Mouse (Mus musculus) embryonic facial prominence, embryonic 11.5 days (tissue): ENCODE results near the gene Rad54l. TPM values are rescaled to one million over a fixed set of nuclear protein-coding genes. Genes with fewer than 3 reads are reported as not detected.
A peak's percentile ranks its signal among the peaks of the same experiment; 100 is the strongest.

Experiments used
- ATAC-seq: fragments of 200-750 bp; cut with Nextera tagmentation; replicated peaks from 2 replicates; pipeline ENCODE4 v1.8.0; 2017; ENCODE audit warnings: low read depth; ENCODE audit not compliant: insufficient number of reproducible peaks, low FRiP score, low TSS enrichment
- DNase-seq: peaks from one replicate; pipeline ENCODE4 v3.0.0-alpha.2; 2015; ENCODE audit warnings: low spot score
- H3K27ac ChIP-seq: fragments of 300-500 bp; sonication (generic); replicated peaks from 2 replicates; pipeline ENCODE4 v1.5.1; 2014; ENCODE audit warnings: mild to moderate bottlenecking, low read depth, low read length, control low read depth
- H3K27me3 ChIP-seq: fragments of 300-500 bp; sonication (generic); 2 replicates; pipeline ENCODE4 v1.6.1; 2014; ENCODE audit warnings: mild to moderate bottlenecking, low read length, moderate library complexity, mixed read lengths; ENCODE audit not compliant: control insufficient read depth, insufficient read depth
- H3K36me3 ChIP-seq: fragments of 300-500 bp; sonication (generic); replicated peaks from 2 replicates; pipeline ENCODE4 v1.6.1; 2014; ENCODE audit warnings: low read depth, mild to moderate bottlenecking, low read length, moderate library complexity, mixed read lengths; ENCODE audit not compliant: control insufficient read depth, insufficient read depth
- H3K4me1 ChIP-seq: fragments of 300-500 bp; sonication (generic); 2 replicates; pipeline ENCODE4 v1.6.1; 2014; ENCODE audit warnings: low read length, mixed read lengths; ENCODE audit not compliant: control insufficient read depth, insufficient read depth
- H3K4me2 ChIP-seq: fragments of 300-500 bp; sonication (generic); 2 replicates; pipeline ENCODE4 v1.6.1; 2014; ENCODE audit warnings: low read depth, mild to moderate bottlenecking, control low read depth, low read length, moderate library complexity
- H3K4me3 ChIP-seq: fragments of 300-500 bp; sonication (generic); 2 replicates; pipeline ENCODE4 v1.5.1; 2014; ENCODE audit warnings: low read depth, low read length, control low read depth
- H3K9ac ChIP-seq: fragments of 300-500 bp; sonication (generic); replicated peaks from 2 replicates; pipeline ENCODE4 v1.6.1; 2014; ENCODE audit warnings: mild to moderate bottlenecking, control low read depth, low read length
- H3K9me3 ChIP-seq: fragments of 300-500 bp; sonication (generic); replicated peaks from 2 replicates; pipeline ENCODE4 v1.6.1; 2016; ENCODE audit warnings: mild to moderate bottlenecking, low read length, inconsistent platforms, mixed read lengths; ENCODE audit not compliant: control insufficient read depth
- WGBS: fragments of 180-500 bp; shearing (Covaris S2); extraction: QIAGEN DNeasy Blood & Tissue Kit; methylation state at CpG from one replicate; pipeline ENCODE4 v1.1.7; 2014; 5-methylcytosine and 5-hydroxymethylcytosine counted together
- polyA plus RNA-seq: library from polyadenylated mRNA; unstranded; fragments of >200 nt; fragmentation: Nextera tagmentation; extraction: Ambion mirVana; gene quantifications from 2 replicates; pipeline ENCODE4 v1.2.1, GENCODE M21; 2014

Rad54l gene
- polyA plus RNA-seq, 1 experiment from 2014 or later: 60.1 TPM

- Histone ChIP-seq H3K4me1 (no peaks in the 10 kb centered on the region), H3K4me2 (no peak overlapping the region), H3K36me3 (no peaks in the 10 kb centered on the region), H3K9ac (no peak overlapping the region), H3K4me3 (no peak overlapping the region), H3K9me3 (no peaks in the 10 kb centered on the region), H3K27ac (no peak overlapping the region), H3K27me3 (no peaks in the 10 kb centered on the region)
- ATAC-seq (no peak), DNase-seq (no peak)
- WGBS: 91% methylated on average over 4 of the region's 4 CpGs
Measured at GRCm38 (mm10) chr4:116133126-116133525, 9.6 kb upstream of the Rad54l start.

GRCm38 (mm10) chr4:116127956-116128355, 4.5 kb upstream of the Rad54l start:
- ATAC-seq: no peak
- no peaks in the 10 kb centered on the region for H3K4me1 ChIP-seq
- H3K27me3 ChIP-seq: no peaks in the 10 kb centered on the region
- H3K36me3 ChIP-seq: no peaks in the 10 kb centered on the region
- no peak for DNase-seq
- 70% methylated on average over 6 of the region's 6 CpGs for WGBS
- no peak overlapping the region for H3K4me2 ChIP-seq
- no peak overlapping the region for H3K27ac ChIP-seq
- no peak overlapping the region for H3K4me3 ChIP-seq
- H3K9ac ChIP-seq: no peak overlapping the region
- H3K9me3 ChIP-seq: no peaks in the 10 kb centered on the region

GRCm38 (mm10) chr4:116125803-116126386, 2.4 kb upstream of the Rad54l start:
- no peak for DNase-seq
- no peak for ATAC-seq
- WGBS: 95% methylated on average over 4 of the region's 4 CpGs
- H3K27ac ChIP-seq: no peak overlapping the region
- no peak overlapping the region for H3K9ac ChIP-seq
- no peaks in the 10 kb centered on the region for H3K27me3 ChIP-seq
- 0 out of 2 replicates have a peak, but pooled peaks cover 2% of the 10 kb centered on the region for H3K4me1 ChIP-seq
- H3K4me2 ChIP-seq: no peak overlapping the region
- H3K4me3 ChIP-seq: no peak overlapping the region
- no peaks in the 10 kb centered on the region for H3K9me3 ChIP-seq
- no peaks in the 10 kb centered on the region for H3K36me3 ChIP-seq

GRCm38 (mm10) chr4:116122762-116123161, 728 bp downstream of the Rad54l start:
- peak; percentile 6 for DNase-seq
- Histone ChIP-seq H3K27me3 (no peaks in the 10 kb centered on the region), H3K27ac (no peak overlapping the region), H3K4me2 (peak overlapping the region; percentile 70), H3K9me3 (no peaks in the 10 kb centered on the region), H3K4me3 (peak overlapping the region; percentile 66), H3K4me1 (0 out of 2 replicates have a peak, but pooled peaks cover 2% of the 10 kb centered on the region), H3K9ac (peak overlapping the region; percentile 77), H3K36me3 (no peaks in the 10 kb centered on the region; the same call in 1 of the 2 replicates)
- no peak for ATAC-seq
- WGBS: 0% methylated on average over 1 of the region's 1 CpGs

- H3K27ac ChIP-seq: no peak overlapping the region
- H3K4me2 ChIP-seq: no peak overlapping the region
- H3K36me3 ChIP-seq: no peaks in the 10 kb centered on the region
- ATAC-seq: no peak
- H3K4me3 ChIP-seq: no peak overlapping the region
- no peaks in the 10 kb centered on the region for H3K27me3 ChIP-seq
- no peak for DNase-seq
- H3K9me3 ChIP-seq: no peaks in the 10 kb centered on the region
- WGBS: 75% methylated on average over 2 of the region's 2 CpGs
- no peak overlapping the region for H3K9ac ChIP-seq
- no peaks in the 10 kb centered on the region for H3K4me1 ChIP-seq
Measured at GRCm38 (mm10) chr4:116111486-116111885, 12.0 kb downstream of the Rad54l start.

- H3K9me3 ChIP-seq: no peaks in the 10 kb centered on the region
- no peaks in the 10 kb centered on the region for H3K4me1 ChIP-seq
- H3K4me3 ChIP-seq: no peak overlapping the region
- no peak overlapping the region for H3K4me2 ChIP-seq
- no peak for ATAC-seq
- no peak overlapping the region for H3K9ac ChIP-seq
- 91% methylated on average over 6 of the region's 6 CpGs for WGBS
- H3K36me3 ChIP-seq: no peaks in the 10 kb centered on the region
- H3K27ac ChIP-seq: no peak overlapping the region
- no peak for DNase-seq
- no peaks in the 10 kb centered on the region for H3K27me3 ChIP-seq
Measured at GRCm38 (mm10) chr4:116110695-116111094, 12.8 kb downstream of the Rad54l start.

GRCm38 (mm10) chr4:116105278-116105677, 18.2 kb downstream of the Rad54l start:
- 91% methylated on average over 5 of the region's 5 CpGs for WGBS
- no peak overlapping the region for H3K9ac ChIP-seq
- H3K4me2 ChIP-seq: no peak overlapping the region
- DNase-seq: no peak
- ATAC-seq: no peak
- no peaks in the 10 kb centered on the region for H3K4me1 ChIP-seq
- H3K36me3 ChIP-seq: peaks cover 2% of the 10 kb centered on the region
- no peaks in the 10 kb centered on the region for H3K27me3 ChIP-seq
- no peaks in the 10 kb centered on the region for H3K9me3 ChIP-seq
- H3K27ac ChIP-seq: no peak overlapping the region
- no peak overlapping the region for H3K4me3 ChIP-seq

GRCm38 (mm10) chr4:116100959-116101358, 22.5 kb downstream of the Rad54l start:
- H3K27me3 ChIP-seq: no peaks in the 10 kb centered on the region
- H3K9ac ChIP-seq: no peak overlapping the region
- H3K4me3 ChIP-seq: no peak overlapping the region
- no peak overlapping the region for H3K27ac ChIP-seq
- H3K9me3 ChIP-seq: no peaks in the 10 kb centered on the region
- peaks cover 11% of the 10 kb centered on the region for H3K36me3 ChIP-seq
- DNase-seq (no peak), ATAC-seq (no peak)
- 92% methylated on average over 7 of the region's 7 CpGs for WGBS
- H3K4me2 ChIP-seq: no peak overlapping the region
- H3K4me1 ChIP-seq: no peaks in the 10 kb centered on the region
